Mouse (Mus musculus) brain, embryonic 14.5 days (tissue): Measurements from ENCODE around the gene Myo1f.

Experiments
- CTCF ChIP-seq: fragments of 200-500 bp; IDR thresholded peaks from 2 replicates; pipeline ENCODE4 v1.5.1; 2012; ENCODE audit warnings: inconsistent platforms, mild to moderate bottlenecking, moderate library complexity, borderline replicate concordance; ENCODE audit not compliant: insufficient read depth, insufficient read length; ENCODE audit errors: extremely low read depth
- POLR2A ChIP-seq: fragments of 200-500 bp; IDR thresholded peaks from 2 replicates; pipeline ENCODE4 v1.6.1; 2012; ENCODE audit warnings: mild to moderate bottlenecking, inconsistent platforms, borderline replicate concordance; ENCODE audit not compliant: poor library complexity, insufficient read depth, insufficient read length, severe bottlenecking; ENCODE audit errors: extremely low read depth

DNA sequence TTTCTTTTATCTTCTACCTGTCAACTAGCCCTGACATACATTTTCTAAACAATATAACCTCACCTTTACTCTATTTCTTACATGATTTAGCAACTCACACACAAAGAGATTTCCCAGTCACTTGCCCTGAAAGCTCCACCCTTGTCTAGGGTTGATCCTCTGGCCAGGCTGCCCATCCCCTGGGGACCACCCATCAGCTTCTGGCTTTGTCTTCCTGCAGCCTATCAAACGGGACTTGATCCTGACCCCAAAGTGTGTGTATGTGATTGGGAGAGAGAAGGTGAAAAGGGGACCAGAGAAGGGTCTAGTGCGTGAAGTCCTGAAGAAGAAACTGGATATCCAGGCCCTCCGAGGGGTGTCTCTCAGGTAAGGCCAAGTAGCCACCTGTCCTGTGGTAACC, 45.3 kb downstream of the Myo1f start:
- TF ChIP-seq CTCF = no peak
- no peak for TF ChIP-seq POLR2A
